Mouse (Mus musculus) C2C12 (cell line): ENCODE measurements at regions not wholly inside any gene's neighbourhood (a gene's known extent, or its start where the extent isn't known, plus 50 kb on each side); places are given as distances from the start of the nearest gene placed in this dataset.
"Not testable (repeated sequence)": the region's sequence is repeated elsewhere in the genome, so short reads cannot be mapped to it uniquely, and the experiment has no call there.

ENCODE experiments used
- H3K27me3 ChIP-seq: one replicate; pipeline ENCODE4 v1.6.1; 2011; ENCODE audit not compliant: control insufficient read depth, insufficient read depth, insufficient read length
- H3K36me3 ChIP-seq: one replicate; pipeline ENCODE4 v1.6.1; 2011; ENCODE audit not compliant: control insufficient read depth, insufficient read depth
- H3K4me3 ChIP-seq: one replicate; pipeline ENCODE4 v1.5.1; 2011; ENCODE audit warnings: mild to moderate bottlenecking, control low read depth; ENCODE audit not compliant: poor library complexity, insufficient read depth, severe bottlenecking
- H3K79me2 ChIP-seq: one replicate; pipeline ENCODE4 v1.6.1; 2011; ENCODE audit not compliant: control insufficient read depth, insufficient read depth
- H3K79me3 ChIP-seq: one replicate; pipeline ENCODE4 v1.6.1; 2011; ENCODE audit warnings: low read depth, control low read depth
- H3ac ChIP-seq: one replicate; pipeline ENCODE3; 2011; ENCODE audit warnings: low read depth; ENCODE audit not compliant: control insufficient read depth, insufficient read length
- CEBPB ChIP-seq: IDR thresholded peaks from one replicate; pipeline ENCODE4 v1.6.1; 2011; ENCODE audit warnings: low read depth, mild to moderate bottlenecking, control low read depth, moderate library complexity
- CTCF ChIP-seq: IDR thresholded peaks from one replicate; pipeline ENCODE4 v1.5.1; 2011; ENCODE audit not compliant: control insufficient read depth, insufficient read depth, insufficient read length
- FOSL1 ChIP-seq: IDR thresholded peaks from one replicate; pipeline ENCODE4 v1.8.0; 2011; ENCODE audit warnings: mild to moderate bottlenecking, low read length; ENCODE audit not compliant: poor library complexity, insufficient read depth, severe bottlenecking
- MAX ChIP-seq: IDR thresholded peaks from one replicate; pipeline ENCODE4 v1.6.1; 2011; ENCODE audit warnings: mild to moderate bottlenecking, control low read depth
- MYOD1 ChIP-seq: IDR thresholded peaks from one replicate; pipeline ENCODE4 v1.6.1; 2011; ENCODE audit warnings: low read depth; ENCODE audit not compliant: control insufficient read depth, insufficient read length
- MYOG ChIP-seq: IDR thresholded peaks from one replicate; pipeline ENCODE4 v1.6.1; 2011; ENCODE audit not compliant: control insufficient read depth, insufficient read length; ENCODE audit errors: extremely low read depth
- USF1 ChIP-seq: IDR thresholded peaks from one replicate; pipeline ENCODE4 v1.6.1; 2011; ENCODE audit warnings: low read depth, mild to moderate bottlenecking, control low read depth, moderate library complexity

- not testable (repeated sequence) for H3ac ChIP-seq, H3K36me3 ChIP-seq, H3K79me2 ChIP-seq, H3K27me3 ChIP-seq, H3K4me3 ChIP-seq, H3K79me3 ChIP-seq
Measured at GRCm38 (mm10) chr17:10150403-10150689, 169.3 kb downstream of the Qk start.

- no peaks in the 10 kb centered on the region for H3K36me3 ChIP-seq
- no peak overlapping the region for H3ac ChIP-seq
- no peaks in the 10 kb centered on the region for H3K79me3 ChIP-seq
- H3K79me2 ChIP-seq = no peaks in the 10 kb centered on the region
- TF ChIP-seq FOSL1 (no peak), USF1 (no peak), MYOG (no peak), CTCF (no peak), CEBPB (no peak)
- H3K4me3 ChIP-seq = no peak overlapping the region
- H3K27me3 ChIP-seq = no peaks in the 10 kb centered on the region
Measured at GRCm38 (mm10) chr17:10149682-10150402, 169.8 kb downstream of the Qk start.

GRCm38 (mm10) chr17:10147106-10147505 is 172.5 kb downstream of the Qk start:
- no peaks in the 10 kb centered on the region for H3K36me3 ChIP-seq
- H3K79me3 ChIP-seq = no peaks in the 10 kb centered on the region
- H3K4me3 ChIP-seq = no peak overlapping the region
- no peaks in the 10 kb centered on the region for H3K27me3 ChIP-seq
- TF ChIP-seq CTCF = no peak
- no peak for TF ChIP-seq CEBPB
- TF ChIP-seq FOSL1 = no peak
- no peak for TF ChIP-seq USF1
- TF ChIP-seq MAX = no peak
- TF ChIP-seq MYOD1 = no peak
- no peak for TF ChIP-seq MYOG
- H3ac ChIP-seq = no peak overlapping the region
- no peaks in the 10 kb centered on the region for H3K79me2 ChIP-seq

GRCm38 (mm10) chr17:10146576-10146975 is 173.1 kb downstream of the Qk start:
- no peak overlapping the region for H3K4me3 ChIP-seq
- H3K27me3 ChIP-seq = no peaks in the 10 kb centered on the region
- no peaks in the 10 kb centered on the region for H3K79me3 ChIP-seq
- TF ChIP-seq CTCF = no peak
- TF ChIP-seq MYOG = no peak
- no peak for TF ChIP-seq MYOD1
- no peak for TF ChIP-seq FOSL1
- TF ChIP-seq USF1 = no peak
- no peak for TF ChIP-seq MAX
- TF ChIP-seq CEBPB = no peak
- no peaks in the 10 kb centered on the region for H3K79me2 ChIP-seq
- no peak overlapping the region for H3ac ChIP-seq
- H3K36me3 ChIP-seq = no peaks in the 10 kb centered on the region

DNA sequence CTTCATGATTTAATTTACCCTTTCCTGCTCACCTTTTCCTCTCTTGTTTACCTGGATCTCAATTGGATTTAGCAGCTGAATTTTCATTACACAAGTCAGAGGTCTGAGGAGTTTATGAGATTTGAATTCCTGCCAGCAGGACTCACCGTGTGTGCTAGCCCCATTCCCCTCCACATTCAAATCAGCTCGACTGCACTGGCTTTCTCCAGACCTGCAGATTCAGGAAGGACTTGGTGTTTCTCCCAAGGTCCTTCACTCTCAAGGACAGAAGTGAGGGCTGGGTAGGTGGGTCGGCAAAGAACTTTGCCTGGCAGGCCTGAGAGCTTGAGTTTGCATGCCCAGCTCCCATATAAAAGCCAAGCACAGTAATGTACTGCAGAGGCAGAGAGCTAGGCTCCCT is 180.8 kb downstream of the Qk start:
- Histone ChIP-seq H3K27me3 (no peaks in the 10 kb centered on the region), H3K79me2 (no peaks in the 10 kb centered on the region), H3K4me3 (no peak overlapping the region), H3K36me3 (no peaks in the 10 kb centered on the region), H3ac (no peak overlapping the region), H3K79me3 (no peaks in the 10 kb centered on the region)
- no peak for TF ChIP-seq MAX
- no peak for TF ChIP-seq CTCF
- no peak for TF ChIP-seq MYOD1
- TF ChIP-seq USF1 = no peak
- no peak for TF ChIP-seq CEBPB
- TF ChIP-seq FOSL1 = no peak
- no peak for TF ChIP-seq MYOG

GRCm38 (mm10) chr17:10138374-10138773 is 181.3 kb downstream of the Qk start:
- no peak overlapping the region for H3ac ChIP-seq
- H3K4me3 ChIP-seq = no peak overlapping the region
- H3K27me3 ChIP-seq = no peaks in the 10 kb centered on the region
- no peaks in the 10 kb centered on the region for H3K79me2 ChIP-seq
- TF ChIP-seq MYOD1 (no peak), USF1 (no peak), FOSL1 (no peak), MYOG (no peak), MAX (no peak), CTCF (no peak)
- no peaks in the 10 kb centered on the region for H3K79me3 ChIP-seq
- H3K36me3 ChIP-seq = no peaks in the 10 kb centered on the region
